Mouse (Mus musculus): Measurements from ENCODE around the gene 1700025C18Rik.
A peak's percentile ranks its signal among the peaks of the same experiment; 100 is the strongest.

Gene 1700025C18Rik

DNA sequence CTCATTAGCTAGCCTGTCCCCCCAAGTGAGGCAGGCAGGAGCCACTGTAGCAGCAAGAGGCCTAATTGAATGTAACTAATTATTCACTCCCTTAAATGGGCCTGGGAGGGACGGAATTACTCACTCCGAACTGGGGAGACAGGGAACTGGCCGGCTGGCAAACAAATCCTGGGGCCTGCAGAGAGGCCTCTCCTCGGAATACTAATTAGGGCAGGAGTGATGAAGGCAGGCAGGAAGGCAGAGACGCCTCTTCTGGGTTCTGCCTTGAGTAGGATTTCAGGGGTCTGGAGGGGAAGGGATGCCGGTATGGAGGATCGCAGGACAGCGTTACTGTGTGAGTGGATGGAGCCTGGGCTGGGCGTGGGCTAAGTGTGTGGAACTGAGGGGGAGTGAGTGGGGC lies 13.5 kb downstream of the 1700025C18Rik start:
- no peak for DNase-seq

DNA sequence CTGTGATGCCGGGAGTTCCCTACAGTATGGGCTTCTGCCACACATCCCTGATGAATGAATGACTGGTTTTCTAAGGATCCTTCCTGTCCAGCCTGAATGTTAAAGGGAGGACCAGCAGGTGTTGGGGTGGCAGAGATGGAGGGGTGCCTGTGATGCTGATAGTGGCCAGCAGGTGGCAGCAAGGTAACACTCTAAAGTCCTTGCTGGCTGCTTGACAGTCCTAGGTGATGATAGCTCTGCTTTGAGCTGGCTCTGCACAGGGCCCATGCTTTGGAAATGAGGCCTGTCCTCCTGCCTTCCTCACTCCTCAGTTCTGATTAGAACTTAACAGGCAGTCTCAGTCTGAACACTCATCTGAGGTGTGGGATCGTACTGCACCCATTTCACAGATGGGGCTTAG lies 15.6 kb downstream of the 1700025C18Rik start:
- DNase-seq: peak; percentile 90 to 94

GRCm38 (mm10) chr2:165074081-165074884 lies 16.3 kb downstream of the 1700025C18Rik start:
- DNase-seq: peak; percentile 87

- DNase-seq: peak; percentile 89 to 91
Observed at GRCm38 (mm10) chr2:165073381-165073781, 17.2 kb downstream of the 1700025C18Rik start.

GRCm38 (mm10) chr2:165070096-165070816 lies 20.3 kb downstream of the 1700025C18Rik start:
- DNase-seq: peak; percentile 83 to 86

- no peak for DNase-seq
Observed at GRCm38 (mm10) chr2:165068806-165069205, 21.7 kb downstream of the 1700025C18Rik start.

DNA sequence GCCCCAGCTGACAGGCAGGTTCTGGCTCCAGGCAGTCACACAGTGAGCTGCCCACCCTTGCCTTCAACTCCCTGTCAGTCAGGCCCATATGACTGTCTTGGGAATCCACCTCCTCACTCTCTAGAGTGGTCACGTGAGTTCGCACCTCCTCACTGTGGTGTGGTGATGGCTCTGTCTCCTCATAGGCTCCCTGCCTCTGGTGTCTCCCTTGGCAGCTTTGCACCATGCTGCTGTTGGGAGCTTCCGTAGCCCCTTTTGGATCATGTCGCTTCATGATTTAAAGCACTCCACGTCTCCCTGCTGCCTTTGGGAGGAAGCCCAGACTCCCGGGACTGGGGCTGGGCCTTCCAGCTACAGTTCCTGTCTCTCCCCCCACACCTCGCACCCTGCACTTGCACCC lies 26.1 kb downstream of the 1700025C18Rik start:
- no peak for DNase-seq

- DNase-seq: no peak
Observed at GRCm38 (mm10) chr2:165061638-165062433, 28.7 kb downstream of the 1700025C18Rik start.

DNA sequence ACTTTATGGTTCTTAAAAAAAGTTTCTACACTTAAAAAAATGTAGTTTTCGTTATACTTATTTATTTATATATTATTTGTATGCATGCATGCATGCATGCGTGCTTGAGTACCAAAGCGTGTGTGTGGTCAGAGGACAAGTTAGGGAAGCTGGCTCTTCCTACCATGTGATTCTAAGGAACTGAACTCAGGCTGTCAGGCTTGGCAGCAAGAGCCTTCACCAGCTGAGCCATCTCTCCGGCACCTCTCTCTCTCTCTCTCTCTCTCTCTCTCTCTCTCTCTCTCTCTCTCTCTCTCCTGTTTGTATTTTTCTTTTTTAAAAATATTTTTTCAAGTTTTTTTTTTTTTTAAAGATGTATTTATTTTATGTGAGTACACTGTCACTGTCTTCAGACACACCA lies 30.6 kb downstream of the 1700025C18Rik start:
- DNase-seq: no peak

GRCm38 (mm10) chr2:165056377-165057085 lies 34.0 kb downstream of the 1700025C18Rik start:
- DNase-seq: no peak

DNA sequence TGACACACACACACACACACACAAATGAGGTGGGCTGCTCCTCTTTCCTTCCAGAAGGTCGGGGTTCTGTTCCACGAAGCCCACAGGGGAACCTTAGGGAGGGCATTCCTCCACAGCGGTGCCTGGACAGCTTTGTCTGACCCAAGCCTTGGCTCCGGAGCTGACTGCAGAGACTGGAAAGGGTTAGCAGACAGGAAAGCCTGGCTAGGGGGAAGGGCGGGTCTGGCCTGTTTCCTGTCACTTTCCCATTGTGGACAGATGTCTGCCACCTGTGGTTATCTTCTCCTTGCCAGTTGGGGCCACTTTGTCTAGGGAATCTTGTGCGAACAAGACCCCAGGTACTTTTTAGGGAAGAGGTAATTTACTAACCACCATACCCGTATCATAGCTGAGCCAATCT lies 34.6 kb downstream of the 1700025C18Rik start:
- DNase-seq: no peak

DNA sequence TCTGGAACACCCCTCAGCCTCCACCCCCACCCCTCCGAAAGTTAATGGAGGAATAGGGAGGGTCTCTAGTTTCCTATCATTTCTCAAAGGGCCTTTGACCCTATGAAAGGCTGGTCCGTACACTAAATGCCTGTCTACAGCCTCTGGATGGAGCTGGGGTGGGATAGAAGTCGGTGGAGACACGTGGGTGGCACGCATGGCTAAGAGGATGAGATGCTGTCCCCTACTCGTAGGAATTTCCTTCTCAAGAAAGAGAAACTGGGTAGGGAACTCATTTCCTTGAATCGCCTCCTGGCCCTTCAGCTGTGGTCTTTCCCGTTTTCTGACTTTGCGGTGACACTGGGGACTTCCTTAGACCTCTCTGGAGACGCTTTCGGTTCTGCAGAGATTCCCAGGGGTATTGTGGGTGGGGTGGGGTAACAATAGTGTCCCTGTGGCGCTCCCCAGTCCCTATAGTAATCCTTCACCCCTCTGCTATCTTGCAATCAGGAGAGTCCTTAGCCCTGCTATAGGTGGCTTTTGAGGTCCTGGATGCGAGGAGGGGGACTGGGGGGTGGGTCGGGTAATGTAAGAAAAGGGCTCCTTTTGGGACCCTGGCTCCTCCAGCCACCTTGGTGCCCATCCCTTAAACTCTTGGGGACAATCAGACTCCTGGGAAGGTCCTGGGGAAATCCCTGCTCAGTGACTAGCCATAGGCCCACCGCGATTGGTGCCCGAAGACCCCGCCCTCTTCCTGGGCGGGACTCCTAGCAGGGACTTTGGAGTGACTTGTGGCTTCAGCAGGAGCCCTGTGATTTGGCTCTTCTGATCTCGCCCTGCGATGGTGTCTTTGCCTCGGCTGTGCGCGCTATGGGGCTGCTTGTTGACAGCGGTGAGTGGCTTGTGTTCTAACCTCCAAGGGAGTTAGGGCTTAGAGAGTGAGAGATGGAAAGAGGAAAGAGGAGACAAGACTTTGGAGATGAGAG lies 35.4 kb downstream of the 1700025C18Rik start, which contains the start of gene Cd40:
Cd40 (plus strand) TSS at position 740 of the 965 bp plus-strand sequence.
- DNase-seq: peak; percentile 33 to 51

- DNase-seq: no peak
Observed at GRCm38 (mm10) chr2:165051566-165051965, 39.0 kb downstream of the 1700025C18Rik start.

- DNase-seq: no peak
Observed at GRCm38 (mm10) chr2:165050826-165051548, 39.6 kb downstream of the 1700025C18Rik start.

DNA sequence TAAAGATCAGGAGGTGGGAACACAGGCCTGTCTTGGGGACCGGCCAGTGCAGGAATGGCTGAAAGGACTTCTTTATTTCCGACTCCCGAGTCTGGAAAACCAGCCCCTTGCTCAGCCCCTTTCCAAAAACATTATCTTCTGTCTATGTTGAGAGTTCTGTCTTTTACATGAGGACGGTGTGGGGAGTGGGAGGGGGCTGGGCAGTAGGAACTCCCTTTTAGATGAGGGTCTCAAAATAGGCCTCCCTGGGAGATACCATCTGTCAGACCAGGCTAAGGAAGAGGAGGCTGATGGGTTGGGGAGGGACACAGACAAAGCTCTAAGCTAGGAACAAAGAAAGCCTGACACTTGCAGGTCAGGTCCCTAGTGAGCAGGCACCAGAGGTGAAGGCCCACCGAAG lies 41.5 kb downstream of the 1700025C18Rik start:
- no peak for DNase-seq

GRCm38 (mm10) chr2:165043729-165044128 lies 46.8 kb downstream of the 1700025C18Rik start:
- DNase-seq: no peak

DNA sequence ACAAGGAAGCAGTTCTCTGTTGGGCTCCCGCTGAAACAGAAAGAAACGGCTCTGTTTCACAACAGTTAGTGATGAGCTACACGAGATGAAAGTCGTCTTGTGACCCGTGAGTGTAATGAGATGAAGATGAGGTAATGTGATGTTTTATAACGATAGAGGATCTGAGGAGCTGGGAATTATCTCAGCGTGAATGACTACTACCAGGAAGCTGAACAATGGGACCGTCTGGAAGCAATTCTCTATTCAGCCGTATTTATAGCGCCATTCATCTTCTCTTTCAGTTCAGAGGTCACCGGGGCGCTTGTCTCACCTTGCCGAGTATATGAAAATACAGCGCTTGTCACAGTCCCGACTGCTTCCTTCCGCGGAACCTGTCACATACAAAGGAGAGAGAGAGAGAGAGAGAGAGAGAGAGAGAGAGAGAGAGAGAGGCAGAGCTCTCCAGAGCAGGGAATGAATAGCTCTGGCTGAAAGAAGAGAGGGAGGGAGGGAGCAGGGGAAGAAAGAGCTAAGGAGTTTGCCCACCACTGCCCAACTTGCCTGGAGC lies 47.4 kb downstream of the 1700025C18Rik start:
- no peak for DNase-seq

GRCm38 (mm10) chr2:165042126-165042525 lies 48.4 kb downstream of the 1700025C18Rik start:
- DNase-seq: no peak

- DNase-seq: no peak
Observed at GRCm38 (mm10) chr2:165037415-165037814, 53.1 kb downstream of the 1700025C18Rik start.

- DNase-seq: no peak
Observed at GRCm38 (mm10) chr2:165035058-165035431, 55.5 kb downstream of the 1700025C18Rik start.

All from cerebellum, adult 18-20 months (tissue).